Mouse (Mus musculus): Measurements from ENCODE around the gene Tmem274.

The Tmem274 gene

DNA sequence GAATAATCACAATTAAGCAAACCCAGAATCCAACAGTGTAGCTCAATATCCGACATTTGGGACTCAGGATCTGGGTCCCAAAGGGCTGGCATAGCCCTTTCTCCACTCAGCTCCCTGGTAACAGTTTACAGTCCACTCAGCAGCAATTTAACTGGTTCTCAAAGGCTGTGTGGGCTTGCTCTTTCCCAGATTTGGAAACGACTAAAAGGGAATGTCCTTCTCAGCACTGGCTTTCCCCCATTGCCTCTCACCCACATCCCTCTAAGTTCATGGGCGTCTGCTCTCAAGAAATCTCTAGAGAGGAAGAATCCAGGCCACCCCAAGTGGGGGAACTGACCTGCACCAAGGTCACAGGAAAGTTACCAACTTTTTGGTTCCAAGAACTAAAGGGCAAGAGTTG is 7.4 kb downstream of the Tmem274 start:
- DNase-seq: no peak

DNA sequence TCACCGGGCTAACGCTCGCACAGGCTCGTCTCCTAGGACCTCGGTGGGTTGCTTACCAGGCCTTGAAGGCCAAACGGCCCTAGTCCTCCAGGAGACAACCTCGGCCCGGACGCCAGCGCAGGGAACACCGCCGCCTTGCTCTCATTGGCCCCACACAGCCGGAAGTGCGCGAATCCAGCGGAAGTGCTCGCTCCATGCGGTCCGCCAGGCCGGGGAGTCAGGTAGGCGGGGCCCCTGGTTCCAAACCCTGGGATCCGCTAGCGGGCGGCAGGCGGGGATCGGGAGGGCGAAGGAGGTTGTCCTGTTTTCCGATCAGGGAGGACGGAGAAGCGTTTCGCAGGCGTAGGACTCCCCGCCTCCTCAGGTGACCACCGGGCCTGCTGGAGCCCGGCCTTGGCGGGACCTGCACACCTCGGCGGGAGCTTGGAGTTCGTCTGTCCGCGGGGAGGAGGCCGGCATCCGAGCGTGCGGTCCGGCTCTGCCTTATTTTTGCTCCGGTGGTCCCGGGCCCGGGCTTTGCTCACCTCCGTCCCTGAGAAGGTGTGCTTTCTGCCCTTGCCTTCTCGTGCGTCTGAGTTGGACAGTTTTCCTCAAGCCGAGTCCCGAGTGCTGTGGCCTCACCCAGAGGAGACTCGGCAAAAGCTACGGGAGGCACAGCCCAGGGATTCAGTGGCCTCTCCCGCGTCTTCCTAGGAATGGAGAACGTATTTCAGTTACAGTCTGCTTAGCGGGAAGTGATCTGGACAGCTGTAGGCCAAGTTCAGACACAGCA is 8.1 kb downstream of the Tmem274 start, which contains the start of the genes Nmnat1 and Lzic:
TSS of gene Nmnat1 (minus strand) at position 150 of the 772 bp plus-strand sequence.
TSS of gene Lzic (plus strand) at position 177 of the 772 bp plus-strand sequence.
- peak; percentile 91 for DNase-seq

DNA sequence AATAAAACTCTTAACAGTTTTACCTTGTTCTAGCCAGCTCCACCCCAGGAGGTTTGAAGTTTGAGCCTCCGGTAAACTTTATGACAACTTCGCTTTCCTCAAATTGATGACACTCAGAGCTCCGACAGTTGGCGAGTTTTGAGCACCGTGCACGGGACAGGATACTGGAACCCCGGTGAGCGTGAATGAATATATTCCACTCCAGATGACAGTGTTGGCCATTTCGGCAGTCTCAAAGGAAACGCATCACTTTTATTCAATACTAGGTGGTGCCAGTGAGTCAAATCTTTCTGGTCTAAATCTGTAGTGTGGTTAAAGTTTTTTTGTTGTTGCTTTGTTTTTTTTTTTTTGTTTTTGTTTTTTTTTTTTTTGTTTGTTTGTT is 8.6 kb downstream of the Tmem274 start:
- no peak for DNase-seq

- DNase-seq: no peak
These were observed 10.6 kb downstream of the Tmem274 start for GRCm38 (mm10) chr4:149487729-149488128.

- no peak for DNase-seq
These were observed 12.4 kb downstream of the Tmem274 start for GRCm38 (mm10) chr4:149489415-149490240.

- DNase-seq: no peak
These were observed 14.0 kb downstream of the Tmem274 start for GRCm38 (mm10) chr4:149491151-149491550.

GRCm38 (mm10) chr4:149496612-149497011 is 19.4 kb downstream of the Tmem274 start:
- DNase-seq: no peak

- DNase-seq: no peak
These were observed 21.7 kb downstream of the Tmem274 start for GRCm38 (mm10) chr4:149498901-149499300.

- DNase-seq: no peak
These were observed 22.6 kb downstream of the Tmem274 start for GRCm38 (mm10) chr4:149499790-149500189.

DNA sequence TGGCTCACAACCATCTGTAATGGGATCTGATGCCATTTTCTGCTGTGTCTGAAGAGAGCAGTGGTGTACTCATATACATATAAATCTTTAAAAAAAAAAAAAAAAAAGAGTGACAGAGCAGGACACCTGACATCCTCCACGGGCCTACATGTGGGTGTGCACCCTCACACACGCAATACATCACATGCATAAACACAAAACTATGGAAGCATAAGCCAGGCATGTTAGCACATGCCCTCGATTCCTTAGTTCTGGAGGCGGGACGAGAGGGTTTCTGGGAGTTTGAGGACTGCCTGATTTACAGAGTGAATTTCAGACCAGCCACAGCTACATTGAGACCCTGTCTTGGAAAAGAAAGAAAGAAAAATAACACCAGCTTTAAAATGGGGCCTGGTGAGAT is 27.2 kb downstream of the Tmem274 start:
- no peak for DNase-seq

DNA sequence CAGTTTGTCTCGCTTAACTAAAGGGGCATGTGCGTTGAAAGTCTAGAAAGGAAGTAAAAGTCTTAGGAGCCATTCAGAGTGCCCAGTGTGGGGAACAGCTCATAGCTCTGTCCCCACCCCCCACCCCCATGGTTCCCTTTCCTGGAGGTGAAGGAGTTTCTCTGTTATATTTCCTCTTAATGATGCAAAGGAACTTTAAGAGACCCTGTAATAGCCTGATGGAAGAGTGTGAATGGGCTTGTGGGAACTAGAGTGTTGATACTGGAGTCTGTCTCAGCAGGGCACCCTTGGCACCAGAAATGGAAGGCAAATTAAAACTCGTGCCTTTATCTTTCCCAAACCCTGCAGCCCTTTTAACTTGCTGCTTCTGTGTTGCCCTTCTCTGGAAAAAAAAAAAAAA is 27.7 kb downstream of the Tmem274 start:
- DNase-seq: no peak

- no peak for DNase-seq
These were observed 28.2 kb downstream of the Tmem274 start for GRCm38 (mm10) chr4:149505261-149505967.

DNA sequence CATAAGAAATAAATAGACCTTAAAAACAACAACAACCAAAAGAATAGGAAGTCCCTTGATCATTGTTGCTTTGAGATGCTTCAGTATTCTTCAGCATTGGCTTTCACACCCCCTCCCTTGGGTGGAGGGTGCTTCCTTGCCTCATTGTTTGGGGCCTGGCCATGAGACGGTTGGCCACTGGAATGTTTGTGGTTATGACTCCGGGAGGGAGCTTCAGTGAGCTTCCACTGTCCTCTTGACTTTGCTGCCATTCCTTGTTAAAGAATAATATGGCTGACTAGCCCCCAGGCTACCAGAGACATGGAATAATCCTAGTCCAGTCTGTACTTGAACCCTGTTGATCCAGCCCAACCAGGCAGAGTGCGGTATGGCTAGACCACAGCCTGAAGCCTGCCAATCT is 29.7 kb downstream of the Tmem274 start:
- DNase-seq: no peak

GRCm38 (mm10) chr4:149511221-149511646 is 34.1 kb downstream of the Tmem274 start:
- no peak for DNase-seq

DNA sequence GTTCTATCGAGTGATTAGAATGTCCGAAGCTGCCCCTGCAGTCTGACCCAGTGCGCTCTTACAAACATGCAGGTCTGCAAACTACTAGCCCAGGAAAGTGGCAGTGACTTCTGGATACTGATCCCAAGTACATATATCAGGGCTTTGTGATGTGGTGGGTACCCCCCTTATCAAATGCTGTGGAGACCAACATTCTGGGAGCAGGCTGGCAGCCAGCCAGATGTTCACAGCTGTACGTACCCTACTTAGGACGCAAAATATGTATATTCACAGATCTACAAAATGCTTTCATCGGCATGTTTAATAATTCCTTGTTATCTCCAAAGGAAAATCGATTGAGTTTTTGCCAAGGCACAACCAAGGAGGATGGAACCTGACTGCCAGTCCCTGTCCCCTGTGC is 34.9 kb downstream of the Tmem274 start:
- no peak for DNase-seq

- DNase-seq: no peak
These were observed 38.5 kb downstream of the Tmem274 start for GRCm38 (mm10) chr4:149515706-149516105.

DNA sequence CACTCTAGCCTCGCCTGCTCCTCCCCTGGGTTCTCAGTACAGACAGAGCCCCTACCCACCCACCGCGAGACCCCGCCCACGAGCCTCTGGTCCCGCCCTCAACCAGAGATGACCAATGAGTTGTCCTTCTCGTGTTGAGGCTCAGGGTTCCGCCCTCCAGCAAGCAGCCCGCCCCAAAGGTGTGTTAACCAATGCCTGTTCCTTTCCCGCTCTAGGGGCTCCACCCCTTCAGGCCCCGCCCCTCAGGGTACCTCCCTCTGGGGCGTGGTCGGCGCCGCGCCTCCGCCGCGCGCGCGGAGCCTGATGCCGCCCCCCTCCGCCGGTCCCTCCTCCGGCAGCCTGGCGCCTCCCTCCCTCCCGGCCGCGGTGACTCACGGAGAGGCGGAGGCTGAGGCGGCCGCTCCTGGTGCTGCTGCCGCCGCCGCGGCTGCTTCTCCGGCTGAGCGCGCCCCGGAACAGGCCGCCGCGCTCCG is 40.7 kb downstream of the Tmem274 start, which contains the start of gene Ctnnbip1:
TSS of gene Ctnnbip1 (plus strand) at position 369 of the 473 bp plus-strand sequence.
- DNase-seq: peak; percentile 99

DNA sequence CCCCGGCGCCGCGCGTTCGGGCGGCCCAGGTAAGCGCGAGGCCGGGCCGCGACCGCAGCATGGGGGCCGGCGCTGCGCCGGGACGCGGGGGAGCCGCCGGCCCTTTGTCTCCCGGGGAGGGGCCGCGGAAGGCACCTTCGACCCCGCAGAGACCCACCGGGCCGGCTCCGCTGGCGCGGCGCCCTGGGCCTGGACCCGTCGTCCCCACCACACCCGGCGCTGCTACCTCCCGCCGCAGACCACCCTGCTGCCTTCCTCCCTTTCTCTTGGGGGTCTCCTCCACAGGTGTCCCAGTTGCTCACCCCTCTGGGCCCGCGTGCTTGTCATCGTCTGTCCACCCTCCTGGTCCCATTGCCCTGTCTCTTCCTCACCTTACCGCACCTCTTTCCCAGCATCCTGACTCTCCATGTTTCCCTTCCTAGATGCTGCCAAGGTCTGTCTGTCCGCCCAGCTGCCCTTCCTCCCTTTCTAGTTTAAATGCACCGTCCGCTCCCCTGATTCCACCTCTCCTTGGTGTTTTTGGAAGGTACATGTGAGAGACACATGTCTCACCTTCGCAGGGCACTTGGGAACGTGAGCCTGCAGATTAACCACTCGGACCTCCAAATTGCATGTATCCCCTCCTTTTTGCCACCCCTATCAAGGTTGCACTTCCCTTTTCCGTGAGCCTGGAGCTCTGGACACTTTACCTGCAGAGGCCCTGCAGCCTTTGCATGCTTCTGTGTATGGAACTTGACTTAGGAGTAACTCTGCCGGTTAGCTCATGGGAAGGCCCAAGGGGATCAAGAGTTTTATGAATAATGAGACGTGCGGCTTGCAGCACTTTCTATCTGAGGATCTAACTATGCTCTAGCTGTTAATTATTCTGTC is 41.4 kb downstream of the Tmem274 start:
- DNase-seq: peak; percentile 72

GRCm38 (mm10) chr4:149521258-149521657 is 44.1 kb downstream of the Tmem274 start:
- DNase-seq: no peak

- no peak for DNase-seq
These were observed 46.8 kb downstream of the Tmem274 start for GRCm38 (mm10) chr4:149523961-149524360.

GRCm38 (mm10) chr4:149525170-149525569 is 48.0 kb downstream of the Tmem274 start:
- no peak for DNase-seq

DNA sequence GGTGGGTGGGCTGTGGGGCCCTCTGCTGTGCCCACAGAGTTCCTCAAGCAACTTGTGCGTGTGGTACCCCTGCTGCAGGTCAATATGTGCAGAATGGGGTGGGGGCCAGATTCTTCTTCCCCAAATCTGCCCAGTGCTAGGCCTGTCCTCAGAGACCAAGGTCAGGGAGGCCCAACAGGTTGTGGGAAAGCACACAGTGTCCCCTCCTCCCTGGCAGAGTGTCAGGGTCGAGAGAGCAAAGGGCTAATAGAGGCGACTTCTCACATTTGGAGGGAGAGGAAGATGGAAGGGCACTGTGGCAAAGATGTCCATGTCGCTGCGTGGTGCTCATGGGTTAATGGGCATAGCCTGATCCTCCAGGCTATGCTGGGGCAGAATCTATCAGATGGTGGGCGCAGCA is 48.6 kb downstream of the Tmem274 start:
- DNase-seq: no peak
